Mouse (Mus musculus) limb, embryonic 13.5 days (tissue): ENCODE measurements around the gene Lypla2. TPM values are rescaled to one million over a fixed set of nuclear protein-coding genes. Genes with fewer than 3 reads are reported as not detected.

ENCODE experiments used
- ATAC-seq: fragments of 200-750 bp; cut with Nextera tagmentation; 2 replicates; pipeline ENCODE4 v1.8.0; 2017; ENCODE audit warnings: low read depth, moderate number of reproducible peaks, moderate TSS enrichment; ENCODE audit not compliant: low FRiP score
- H3K27ac ChIP-seq: fragments of 300-500 bp; sonication (generic); 2 replicates; pipeline ENCODE4 v1.5.1; 2015; ENCODE audit warnings: inconsistent platforms, mild to moderate bottlenecking, moderate library complexity
- H3K27me3 ChIP-seq: fragments of 300-500 bp; sonication (generic); 2 replicates; pipeline ENCODE4 v1.6.1; 2015; ENCODE audit warnings: mild to moderate bottlenecking, inconsistent platforms
- H3K36me3 ChIP-seq: fragments of 300-500 bp; sonication (generic); 2 replicates; pipeline ENCODE4 v1.6.1; 2015; ENCODE audit warnings: inconsistent platforms, mild to moderate bottlenecking, moderate library complexity
- H3K4me1 ChIP-seq: fragments of 300-500 bp; sonication (generic); 2 replicates; pipeline ENCODE4 v1.6.1; 2015; ENCODE audit warnings: inconsistent platforms
- H3K4me2 ChIP-seq: fragments of 300-500 bp; sonication (generic); replicated peaks from 2 replicates; pipeline ENCODE4 v1.6.1; 2015; ENCODE audit warnings: inconsistent platforms, mild to moderate bottlenecking, moderate library complexity
- H3K4me3 ChIP-seq: fragments of 300-500 bp; sonication (generic); 2 replicates; pipeline ENCODE4 v1.5.1; 2015; ENCODE audit warnings: moderate library complexity, mild to moderate bottlenecking, inconsistent platforms
- H3K9ac ChIP-seq: fragments of 300-500 bp; sonication (generic); 2 replicates; pipeline ENCODE4 v1.6.1; 2015; ENCODE audit warnings: mild to moderate bottlenecking, inconsistent platforms
- H3K9me3 ChIP-seq: fragments of 300-500 bp; sonication (generic); 2 replicates; pipeline ENCODE4 v1.6.1; 2016; ENCODE audit warnings: inconsistent platforms
- WGBS: fragments of 180-500 bp; shearing (Covaris S2); methylation state at CpG from one replicate; pipeline ENCODE4 v1.1.7; 2015; 5-methylcytosine and 5-hydroxymethylcytosine counted together
- polyA plus RNA-seq: library from polyadenylated mRNA; unstranded; fragments of >200 nt; fragmentation: Nextera tagmentation; extraction: Ambion mirVana; gene quantifications from 2 replicates; pipeline ENCODE4 v1.2.1, GENCODE M21; 2015

Lypla2 gene
- polyA plus RNA-seq, 1 experiment from 2014 or later: 121 TPM

DNA sequence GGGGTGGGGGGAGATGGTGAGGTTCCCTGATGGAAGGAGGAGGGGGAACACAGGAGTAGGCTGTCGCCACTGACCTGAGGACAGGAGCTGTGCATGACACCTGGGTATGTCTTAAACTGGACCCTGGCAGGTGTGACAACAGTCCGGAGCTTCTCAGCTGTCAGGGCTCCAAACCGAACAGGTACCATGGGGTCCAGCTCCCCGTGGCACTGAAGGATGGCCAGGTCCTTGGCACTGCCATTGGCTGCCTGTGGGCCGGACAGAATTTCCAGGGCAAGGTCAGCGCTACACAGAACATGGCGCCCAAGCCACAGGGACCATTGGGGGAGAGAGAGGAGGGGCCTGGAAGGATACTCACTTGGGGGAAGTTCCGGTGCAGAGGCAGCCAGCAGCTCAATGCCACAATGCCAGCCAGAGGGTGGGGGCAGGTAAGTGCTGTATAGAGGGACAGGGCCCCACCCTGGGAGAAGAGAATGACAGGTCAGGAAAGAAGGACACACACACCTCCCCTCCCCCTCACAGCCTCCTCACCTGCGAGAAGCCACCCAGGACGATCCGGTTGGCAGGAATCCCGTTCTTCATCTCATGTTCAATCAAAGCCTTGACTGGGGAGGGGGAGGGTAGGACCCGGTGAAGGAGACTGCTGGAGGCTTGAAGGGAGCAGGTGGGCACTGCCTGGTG is 3.2 kb downstream of the Lypla2 start:
- ATAC-seq: no peak
- WGBS: 90% methylated on average over 13 of the region's 13 CpGs
- Histone ChIP-seq H3K9ac (no peak overlapping the region), H3K27ac (no peak overlapping the region), H3K27me3 (no peaks in the 10 kb centered on the region), H3K9me3 (no peaks in the 10 kb centered on the region), H3K4me3 (no peak overlapping the region), H3K4me1 (peaks cover 31% of the 10 kb centered on the region), H3K36me3 (peaks cover 54% of the 10 kb centered on the region), H3K4me2 (no peak overlapping the region)

DNA sequence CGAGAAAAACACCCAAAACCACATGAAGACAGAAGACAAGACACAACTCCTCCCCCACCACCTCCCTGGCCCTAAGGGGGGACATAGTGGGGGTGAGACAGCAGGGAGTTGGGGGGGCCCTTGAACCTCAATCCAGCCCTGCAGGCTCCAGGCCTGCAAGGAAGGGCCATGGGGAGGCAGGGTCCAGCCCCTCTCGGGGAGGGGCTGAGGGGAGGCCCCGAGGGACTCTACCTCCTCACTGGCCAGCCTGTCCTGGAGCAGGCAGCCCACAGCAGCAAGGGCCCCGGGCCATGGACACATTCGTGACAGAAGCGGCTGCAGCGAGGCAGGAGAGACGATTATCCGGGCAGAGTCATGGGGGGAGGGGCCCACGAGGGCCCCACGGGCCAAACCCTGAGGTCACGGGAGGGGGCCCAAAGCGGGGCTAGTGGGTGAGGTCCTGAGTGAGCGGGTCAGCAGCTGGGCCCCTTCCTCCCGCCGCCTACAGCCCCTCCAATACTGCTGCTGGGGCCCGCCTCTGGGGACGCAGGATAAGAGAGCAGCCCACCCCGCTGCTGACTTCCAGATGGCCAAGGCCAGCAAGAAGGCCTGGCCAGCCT is 4.1 kb downstream of the Lypla2 start:
- 63% methylated on average over 19 of the region's 19 CpGs for WGBS
- no peak for ATAC-seq

DNA sequence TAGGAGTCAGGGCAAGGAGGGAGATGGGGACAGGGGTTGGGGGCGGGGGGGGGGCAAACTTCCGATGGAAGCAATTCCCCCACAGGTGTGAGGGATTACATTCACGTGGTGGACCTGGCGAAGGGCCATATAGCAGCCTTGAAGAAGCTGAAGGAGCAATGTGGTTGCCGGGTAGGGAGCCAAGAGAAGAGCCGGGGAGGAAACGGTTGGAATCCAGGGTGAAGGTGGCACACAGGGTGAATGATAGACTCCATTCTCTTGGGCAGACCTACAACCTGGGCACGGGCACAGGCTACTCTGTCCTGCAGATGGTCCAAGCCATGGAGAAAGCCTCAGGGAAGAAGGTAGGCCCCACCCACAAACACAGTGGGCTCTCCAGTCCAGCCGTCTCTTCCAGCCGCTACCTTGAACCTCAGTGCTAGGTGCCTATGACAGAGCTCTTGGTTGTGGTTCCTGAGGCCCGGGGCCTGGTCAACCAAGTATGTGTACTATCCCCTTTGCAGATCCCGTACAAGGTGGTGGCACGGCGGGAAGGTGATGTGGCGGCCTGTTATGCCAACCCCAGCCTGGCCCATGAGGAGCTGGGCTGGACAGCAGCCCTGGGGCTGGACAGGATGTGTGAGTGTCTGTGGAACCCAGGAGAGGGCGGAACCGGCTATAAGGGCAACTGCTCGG is 5.2 kb downstream of the Lypla2 start:
- WGBS: 83% methylated on average over 18 of the region's 18 CpGs
- Histone ChIP-seq H3K36me3 (peaks cover 55% of the 10 kb centered on the region), H3K4me1 (peaks cover 36% of the 10 kb centered on the region), H3K9ac (no peak overlapping the region), H3K4me2 (no peak overlapping the region), H3K27me3 (no peaks in the 10 kb centered on the region), H3K9me3 (no peaks in the 10 kb centered on the region), H3K4me3 (no peak overlapping the region), H3K27ac (no peak overlapping the region)
- no peak for ATAC-seq

More for the DNA sequence above, 4.1 kb downstream of the Lypla2 start:
- H3K4me3 ChIP-seq: no peak overlapping the region
- H3K27me3 ChIP-seq: no peaks in the 10 kb centered on the region
- no peak overlapping the region for H3K27ac ChIP-seq
- H3K9me3 ChIP-seq: no peaks in the 10 kb centered on the region
- H3K9ac ChIP-seq: no peak overlapping the region
- no peak overlapping the region for H3K4me2 ChIP-seq
- H3K36me3 ChIP-seq: peaks cover 51% of the 10 kb centered on the region
- peaks cover 34% of the 10 kb centered on the region for H3K4me1 ChIP-seq

DNA sequence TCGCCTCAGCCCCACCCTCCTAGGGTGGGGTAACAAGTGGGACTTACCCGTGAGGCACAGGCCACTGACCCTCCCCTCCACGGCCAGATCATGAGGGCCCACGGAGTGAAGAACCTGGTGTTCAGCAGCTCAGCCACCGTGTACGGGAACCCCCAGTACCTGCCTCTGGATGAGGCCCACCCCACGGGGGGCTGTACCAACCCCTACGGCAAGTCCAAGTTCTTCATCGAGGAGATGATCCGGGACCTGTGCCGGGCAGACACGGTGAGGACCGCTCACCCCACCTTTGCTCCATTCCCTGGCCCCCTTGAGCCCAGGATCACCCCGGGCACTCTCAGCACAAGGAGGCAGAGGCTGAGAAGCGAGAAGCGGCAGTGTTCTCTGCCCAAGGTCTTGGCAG is 6.1 kb downstream of the Lypla2 start:
- Histone ChIP-seq H3K27me3 (no peaks in the 10 kb centered on the region), H3K9me3 (no peaks in the 10 kb centered on the region), H3K27ac (no peak overlapping the region), H3K4me2 (no peak overlapping the region), H3K36me3 (peaks cover 64% of the 10 kb centered on the region), H3K4me3 (no peak overlapping the region), H3K9ac (no peak overlapping the region), H3K4me1 (peaks cover 30% of the 10 kb centered on the region)
- ATAC-seq: no peak
- WGBS: 94% methylated on average over 16 of the region's 16 CpGs

DNA sequence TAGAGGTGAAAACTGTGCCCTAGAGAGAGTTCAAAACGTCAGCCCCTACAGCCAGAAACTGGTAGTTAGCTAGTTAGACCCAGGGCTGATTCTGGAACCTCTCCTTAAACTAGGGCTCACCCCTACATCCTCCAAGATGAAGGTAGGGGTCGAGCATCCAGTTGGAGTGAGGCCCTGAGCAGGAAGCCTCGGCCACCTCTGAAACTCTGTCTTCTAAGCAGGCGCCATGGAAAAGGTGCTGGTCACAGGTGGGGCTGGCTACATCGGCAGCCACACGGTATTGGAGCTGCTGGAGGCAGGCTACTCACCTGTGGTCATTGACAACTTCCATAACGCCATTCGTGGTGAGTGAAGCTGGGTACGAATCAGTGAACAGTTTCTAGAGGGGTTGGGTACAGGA is 7.3 kb downstream of the Lypla2 start:
- no peak overlapping the region for H3K27ac ChIP-seq
- H3K4me1 ChIP-seq: peaks cover 23% of the 10 kb centered on the region

DNA sequence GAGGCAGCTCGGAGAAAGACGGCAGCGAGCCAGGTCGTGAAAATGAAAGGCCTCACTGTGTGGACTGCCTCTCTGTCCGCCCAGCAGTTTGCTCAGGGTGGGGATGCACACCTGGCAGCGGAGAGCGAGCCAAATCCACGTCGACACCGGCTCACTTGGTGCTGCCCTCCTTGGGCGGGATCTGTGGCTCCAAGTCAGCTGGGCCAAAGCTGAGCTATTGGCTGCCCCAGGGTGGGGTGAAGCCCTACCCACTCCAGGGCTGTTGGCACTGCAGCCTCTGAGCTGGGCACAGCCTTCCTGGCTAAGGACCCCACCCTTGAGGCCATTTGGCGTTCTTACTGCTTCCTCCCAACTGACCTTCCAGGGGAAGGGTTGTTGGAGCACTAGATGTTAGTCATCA is 8.0 kb downstream of the Lypla2 start:
- Histone ChIP-seq H3K4me3 (peak overlapping the region; percentile 76), H3K4me1 (peaks cover 23% of the 10 kb centered on the region), H3K4me2 (peak overlapping the region; percentile 97), H3K27me3 (no peaks in the 10 kb centered on the region), H3K36me3 (peaks cover 71% of the 10 kb centered on the region), H3K27ac (peak overlapping the region; percentile 90; the same call in 1 of the 2 replicates), H3K9me3 (no peaks in the 10 kb centered on the region), H3K9ac (peak overlapping the region; percentile 84)
- ATAC-seq: peak; percentile 5; the same call in 1 of the 2 replicates
- WGBS: 3% methylated on average over 12 of the region's 12 CpGs

More for the DNA sequence above, 7.3 kb downstream of the Lypla2 start:
- no peaks in the 10 kb centered on the region for H3K9me3 ChIP-seq
- H3K27me3 ChIP-seq: no peaks in the 10 kb centered on the region
- ATAC-seq: no peak
- peak overlapping the region; percentile 97 for H3K4me2 ChIP-seq
- WGBS: 83% methylated on average over 9 of the region's 9 CpGs
- peak overlapping the region; percentile 76; the same call in 1 of the 2 replicates for H3K4me3 ChIP-seq
- peaks cover 71% of the 10 kb centered on the region for H3K36me3 ChIP-seq
- no peak overlapping the region for H3K9ac ChIP-seq

DNA sequence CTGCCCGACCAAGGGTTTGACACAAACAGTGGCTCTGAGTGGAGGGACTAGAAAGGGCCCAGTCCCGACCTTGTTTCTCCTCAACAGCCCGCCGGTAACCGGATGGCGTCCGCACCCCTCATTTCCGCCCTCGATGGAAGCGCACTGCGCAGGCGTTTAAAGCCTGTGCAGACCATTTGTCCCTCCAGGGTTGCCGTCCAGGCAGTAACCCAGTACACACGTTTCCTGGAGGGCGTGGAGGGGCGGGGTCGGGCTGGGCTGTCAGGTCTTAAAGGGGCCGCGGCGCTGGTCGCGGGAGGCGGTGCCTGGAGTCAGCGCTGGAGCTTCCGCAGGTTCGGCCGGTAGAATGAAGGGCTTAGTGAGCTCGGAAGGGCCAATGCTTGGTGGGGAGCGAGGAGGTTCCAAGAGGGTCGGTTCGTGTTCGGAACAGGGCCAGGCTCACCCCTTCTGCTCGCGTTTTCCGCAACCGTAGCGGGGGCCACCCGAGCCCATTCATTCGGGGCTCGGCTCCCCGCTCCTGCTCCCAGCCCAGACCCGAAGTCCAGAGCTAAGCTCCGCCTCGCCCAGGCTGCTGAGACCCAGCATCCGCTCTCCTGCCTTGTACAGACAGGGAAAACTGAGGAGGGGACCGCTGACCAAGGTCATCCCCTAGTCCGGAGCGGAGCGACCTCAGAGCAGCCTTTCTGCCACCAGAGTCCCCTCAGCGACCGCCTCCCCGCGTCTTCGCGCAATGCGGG is 8.8 kb downstream of the Lypla2 start, which contains the start of gene Gale:
TSS of gene Gale (plus strand) at position 271 of the 737 bp plus-strand sequence.
- H3K36me3 ChIP-seq: peaks cover 71% of the 10 kb centered on the region
- H3K9me3 ChIP-seq: no peaks in the 10 kb centered on the region
- peaks cover 23% of the 10 kb centered on the region for H3K4me1 ChIP-seq
- H3K27me3 ChIP-seq: no peaks in the 10 kb centered on the region
- WGBS: under 1% methylated on average over 56 of the region's 56 CpGs
- peak within 1 kb of the TSS; percentile 84 for H3K9ac ChIP-seq
- peak; percentile 93 for ATAC-seq
- peak within 1 kb of the TSS; percentile 76 for H3K4me3 ChIP-seq
- H3K27ac ChIP-seq: peak within 1 kb of the TSS; percentile 90
- H3K4me2 ChIP-seq: peak within 1 kb of the TSS; percentile 97

DNA sequence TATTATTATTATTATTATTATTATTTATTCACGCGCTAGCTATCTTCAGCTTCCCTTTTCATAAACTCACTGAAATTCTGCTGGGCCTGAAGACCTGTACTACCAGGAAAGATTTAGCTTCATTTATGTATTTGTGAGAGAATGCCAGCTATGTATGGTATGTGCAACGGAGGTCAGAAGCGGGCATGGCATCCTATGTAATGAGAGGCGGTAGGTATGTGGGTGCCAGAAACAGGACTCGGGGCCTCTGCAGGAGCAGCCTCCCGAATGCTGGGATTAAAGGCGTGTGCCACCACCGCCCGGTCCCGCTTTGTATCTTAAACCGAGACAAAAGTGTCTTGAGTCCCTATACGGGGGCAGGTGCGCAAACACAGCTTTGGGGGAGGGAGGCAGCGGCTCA is 9.5 kb downstream of the Lypla2 start:
- Histone ChIP-seq H3K27ac (peak overlapping the region; percentile 90), H3K4me3 (peak overlapping the region; percentile 76), H3K9me3 (no peaks in the 10 kb centered on the region), H3K4me2 (peak overlapping the region; percentile 97), H3K9ac (peak overlapping the region; percentile 84), H3K27me3 (no peaks in the 10 kb centered on the region), H3K36me3 (peaks cover 71% of the 10 kb centered on the region), H3K4me1 (peaks cover 23% of the 10 kb centered on the region)
- peak; percentile 6; the same call in 1 of the 2 replicates for ATAC-seq
- 8% methylated on average over 15 of the region's 15 CpGs for WGBS

DNA sequence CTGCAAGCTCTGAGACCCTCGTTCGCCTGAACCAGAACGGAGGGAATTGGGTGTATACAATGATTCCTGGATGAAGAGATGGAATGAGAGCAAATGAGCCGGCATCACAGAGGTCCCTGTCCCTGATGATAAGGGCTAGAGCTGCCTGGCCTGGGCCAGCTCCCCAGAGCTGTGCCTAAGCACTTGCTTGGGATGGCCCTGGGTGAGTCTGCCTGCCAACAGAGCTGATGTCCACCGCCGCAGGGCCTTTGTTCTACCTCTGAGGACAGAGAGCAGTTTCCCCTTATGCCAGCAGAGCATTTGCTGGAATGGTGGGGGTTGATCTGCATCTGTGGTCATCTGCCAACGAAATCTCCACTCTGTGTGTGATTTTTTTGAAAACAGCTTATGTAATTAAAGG is 10.2 kb downstream of the Lypla2 start:
- WGBS: 88% methylated on average over 7 of the region's 7 CpGs
- Histone ChIP-seq H3K9ac (no peak overlapping the region), H3K27me3 (no peaks in the 10 kb centered on the region), H3K36me3 (peaks cover 70% of the 10 kb centered on the region), H3K4me2 (no peak overlapping the region), H3K27ac (no peak overlapping the region), H3K4me3 (no peak overlapping the region; the same call in 1 of the 2 replicates), H3K9me3 (no peaks in the 10 kb centered on the region), H3K4me1 (peaks cover 23% of the 10 kb centered on the region)
- no peak for ATAC-seq

DNA sequence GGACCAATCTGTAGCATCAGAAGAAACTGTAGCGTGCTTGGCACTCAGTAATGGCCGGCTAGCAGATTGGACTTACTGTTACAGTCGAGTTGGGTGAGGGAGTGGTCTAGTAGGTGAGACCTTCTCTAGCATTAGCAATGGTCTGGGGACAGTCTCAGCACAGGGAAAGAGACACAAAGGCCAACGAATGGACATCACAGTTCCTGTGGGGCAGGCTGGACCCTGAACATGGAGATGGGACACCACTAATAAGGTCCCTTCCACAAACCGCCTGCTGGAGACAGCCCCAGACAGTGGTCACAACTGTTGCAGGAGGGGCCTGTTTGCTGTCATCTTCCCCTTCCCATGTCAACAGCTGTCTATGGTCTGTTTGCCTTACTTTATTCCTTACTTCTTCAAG is 10.7 kb downstream of the Lypla2 start:
- 88% methylated on average over 5 of the region's 5 CpGs for WGBS
- H3K27ac ChIP-seq: no peak overlapping the region
- no peak overlapping the region for H3K4me2 ChIP-seq
- no peak overlapping the region for H3K9ac ChIP-seq
- no peaks in the 10 kb centered on the region for H3K9me3 ChIP-seq
- no peaks in the 10 kb centered on the region for H3K27me3 ChIP-seq
- H3K36me3 ChIP-seq: peaks cover 66% of the 10 kb centered on the region
- peaks cover 23% of the 10 kb centered on the region for H3K4me1 ChIP-seq
- no peak overlapping the region for H3K4me3 ChIP-seq
- ATAC-seq: no peak

DNA sequence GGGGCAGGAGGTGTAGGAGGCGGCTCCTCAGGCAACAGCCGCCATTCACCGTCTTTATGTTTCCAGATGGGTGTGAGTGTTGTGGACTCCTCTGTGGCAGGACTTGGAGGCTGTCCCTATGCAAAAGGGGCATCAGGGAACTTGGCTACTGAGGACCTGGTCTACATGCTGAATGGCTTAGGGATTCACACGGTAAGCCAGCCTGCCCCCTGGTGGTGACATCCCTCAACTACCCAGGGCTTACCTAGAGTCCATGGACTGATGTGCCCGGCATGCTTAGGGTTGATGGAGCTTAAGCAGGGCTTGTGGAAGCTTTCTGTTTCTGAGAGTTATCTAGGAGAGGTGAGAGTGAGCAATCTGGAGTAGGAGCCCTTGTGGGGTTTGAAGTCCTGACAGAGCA is 11.7 kb downstream of the Lypla2 start:
- 20% methylated on average over 5 of the region's 5 CpGs for WGBS
- Histone ChIP-seq H3K4me1 (peaks cover 23% of the 10 kb centered on the region), H3K9ac (no peak overlapping the region), H3K27me3 (no peaks in the 10 kb centered on the region), H3K4me2 (no peak overlapping the region), H3K9me3 (no peaks in the 10 kb centered on the region), H3K4me3 (no peak overlapping the region), H3K36me3 (peaks cover 64% of the 10 kb centered on the region), H3K27ac (no peak overlapping the region)
- ATAC-seq: no peak

DNA sequence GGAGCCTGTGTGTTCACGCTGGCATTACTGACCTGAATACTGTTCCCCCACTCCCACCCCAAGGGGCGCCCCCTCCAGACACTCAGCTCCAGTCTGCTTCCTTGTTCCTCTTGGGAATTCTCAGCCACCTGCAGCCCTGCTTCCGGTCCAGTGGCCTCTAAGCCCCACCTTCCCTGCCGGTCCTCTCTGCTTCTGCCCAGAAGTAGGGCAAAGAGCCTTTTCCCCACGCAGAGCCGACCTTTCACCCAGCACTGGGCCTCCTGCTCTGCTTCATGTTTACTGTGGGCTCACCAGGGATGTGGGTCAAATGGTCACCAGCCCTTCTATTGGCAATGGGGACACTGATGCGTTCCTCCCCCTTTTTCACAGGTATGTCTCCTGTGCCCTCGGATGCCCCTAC is 14.1 kb downstream of the Lypla2 start:
- H3K27ac ChIP-seq: no peak overlapping the region
- H3K9ac ChIP-seq: no peak overlapping the region
- H3K4me2 ChIP-seq: no peak overlapping the region
- no peaks in the 10 kb centered on the region for H3K27me3 ChIP-seq
- peaks cover 74% of the 10 kb centered on the region for H3K36me3 ChIP-seq
- no peaks in the 10 kb centered on the region for H3K9me3 ChIP-seq
- WGBS: 67% methylated on average over 8 of the region's 8 CpGs
- no peak for ATAC-seq
- no peak overlapping the region for H3K4me3 ChIP-seq
- H3K4me1 ChIP-seq: peaks cover 10% of the 10 kb centered on the region
